Mouse (Mus musculus): ENCODE data around the gene Srsf12.

Gene Srsf12

DNA sequence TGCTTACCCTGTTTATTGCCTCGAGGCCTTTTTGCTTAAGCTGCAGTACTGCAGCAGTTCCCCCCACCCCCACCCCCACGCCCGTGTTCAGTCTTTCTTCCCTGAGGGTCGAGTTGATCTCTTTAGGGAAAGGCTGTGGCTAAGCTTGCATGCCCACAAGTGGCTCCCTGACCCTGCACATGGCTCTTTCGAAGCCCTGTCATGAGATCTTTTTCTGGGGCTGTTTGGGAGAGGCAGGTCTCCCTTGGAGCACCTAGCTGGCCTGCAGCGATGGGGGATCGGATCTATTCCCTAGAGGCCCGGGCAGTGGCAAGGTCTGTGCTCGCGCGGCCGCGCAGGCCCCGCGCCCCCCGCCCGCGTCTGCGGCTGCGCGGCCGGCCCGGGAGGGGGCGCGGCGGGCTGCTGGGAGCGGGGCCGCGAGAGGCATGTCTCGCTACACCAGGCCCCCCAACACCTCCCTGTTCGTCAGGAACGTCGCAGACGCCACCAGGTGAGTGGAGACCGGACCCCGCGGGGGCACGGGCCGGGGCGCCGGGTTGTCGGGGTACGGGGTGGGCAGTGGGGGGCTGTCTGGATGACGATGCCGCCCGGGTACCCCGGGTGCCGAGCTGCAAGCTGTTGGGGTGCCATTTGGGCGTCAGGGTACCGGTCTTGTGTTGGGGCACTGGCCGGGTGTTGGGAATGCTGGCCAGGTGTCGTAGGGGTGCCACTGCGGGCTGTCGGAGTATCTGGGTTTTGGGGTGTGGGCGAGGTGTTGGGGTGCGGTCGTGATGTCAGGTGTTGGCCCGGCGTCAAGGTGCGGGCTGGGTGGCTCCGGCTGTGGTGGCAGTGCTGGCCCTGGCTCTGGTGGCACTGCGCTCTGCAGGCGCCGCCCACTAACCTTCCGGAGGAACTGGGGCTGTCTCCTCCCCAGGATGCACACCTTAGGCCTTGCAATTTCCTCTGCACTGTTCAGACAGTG, at the start of gene Srsf12:
Gene Srsf12, plus strand, starts transcription at position 111 of the 961 bp plus-strand sequence.
- ATAC-seq (ENCODE audit: insufficient number of reproducible peaks, low FRiP score, low TSS enrichment) = peak; percentile 92

DNA sequence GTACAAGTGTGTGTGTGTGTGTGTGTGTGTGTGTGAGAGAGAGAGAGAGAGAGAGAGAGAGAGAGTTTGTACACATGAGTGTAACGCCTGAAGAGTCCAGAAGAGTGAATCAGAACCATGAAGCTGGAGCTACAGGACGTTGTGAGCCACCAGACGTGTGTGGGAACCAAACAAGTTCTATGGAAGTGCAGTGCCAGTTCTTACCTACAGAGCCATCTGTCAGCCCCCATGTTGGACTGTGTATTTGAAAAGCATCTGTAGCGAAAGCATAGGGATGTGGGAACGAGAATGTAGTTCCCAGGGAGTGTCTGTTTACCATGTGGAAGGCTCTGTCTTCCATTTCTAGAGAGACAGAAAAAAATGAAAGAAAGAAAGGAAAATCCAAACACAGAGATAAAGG, 25.3 kb upstream of the Srsf12 start:
- ATAC-seq (ENCODE audit: insufficient number of reproducible peaks, low FRiP score, low TSS enrichment) = no peak

DNA sequence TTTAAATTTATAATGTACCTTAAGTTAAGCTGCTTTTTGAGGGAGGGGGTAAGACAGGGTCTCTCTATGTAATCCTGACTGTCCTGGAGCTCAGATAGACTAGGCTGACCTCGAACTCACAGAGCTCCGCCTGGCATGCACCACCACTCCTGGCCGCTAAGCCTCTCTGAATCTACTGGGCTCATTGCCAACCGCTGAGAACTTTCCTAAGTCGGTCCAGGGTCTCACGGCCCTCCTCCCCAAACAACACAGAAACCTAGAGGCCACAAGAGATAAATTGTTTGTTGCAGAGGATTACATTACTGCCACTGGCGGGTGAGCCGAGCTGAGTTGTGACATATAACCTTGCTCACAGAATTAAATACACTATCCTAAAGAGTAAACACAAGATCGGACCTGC, 20.6 kb upstream of the Srsf12 start:
- ATAC-seq (ENCODE audit: insufficient number of reproducible peaks, low FRiP score, low TSS enrichment) = no peak

- ATAC-seq (ENCODE audit: insufficient number of reproducible peaks, low FRiP score, low TSS enrichment) = peak; percentile 96
Observed at GRCm38 (mm10) chr4:33188781-33189734, 19.7 kb upstream of the Srsf12 start.

DNA sequence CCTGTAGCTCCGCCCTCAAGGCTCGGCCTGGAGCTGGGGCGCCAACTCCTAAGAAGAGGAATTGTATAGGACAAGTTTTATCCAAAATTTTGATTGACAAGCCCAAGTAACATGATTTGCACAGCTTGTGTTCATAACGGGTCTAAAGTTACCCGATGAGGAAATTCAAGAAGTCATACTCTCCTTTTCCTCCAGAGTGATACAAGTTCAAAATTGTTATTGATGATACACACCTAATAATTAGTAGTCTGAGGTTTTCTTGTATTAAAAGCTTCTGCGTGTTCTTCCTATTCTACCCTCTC, 19.1 kb upstream of the Srsf12 start, which contains the start of gene Pm20d2:
Gene Pm20d2, minus strand, starts transcription at position 3 of the 302 bp plus-strand sequence.
- ATAC-seq (ENCODE audit: insufficient number of reproducible peaks, low FRiP score, low TSS enrichment) = no peak

GRCm38 (mm10) chr4:33198117-33198516, 10.7 kb upstream of the Srsf12 start:
- no peak for ATAC-seq (ENCODE audit: insufficient number of reproducible peaks, low FRiP score, low TSS enrichment)

- ATAC-seq (ENCODE audit: insufficient number of reproducible peaks, low FRiP score, low TSS enrichment) = peak; percentile 40
Observed at GRCm38 (mm10) chr4:33204682-33205081, 4.1 kb upstream of the Srsf12 start.

DNA sequence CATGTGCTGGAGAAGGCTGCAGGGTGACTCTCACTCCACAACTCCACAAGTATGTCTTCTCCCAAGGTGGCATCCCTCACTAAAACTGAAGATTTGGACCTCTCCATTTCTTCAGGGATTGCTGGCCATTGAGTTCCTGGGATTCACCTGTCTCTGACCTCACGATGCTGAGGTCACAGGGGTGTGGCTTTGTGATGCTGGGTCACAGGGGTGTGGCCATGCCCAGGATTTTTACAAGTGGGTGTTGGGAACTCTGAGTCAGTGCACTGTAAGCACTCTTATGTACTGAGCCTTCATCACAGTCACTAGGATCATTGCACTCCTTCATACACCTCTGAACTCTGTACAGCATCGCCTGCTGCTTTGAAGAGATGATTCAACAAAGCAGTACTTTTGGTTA, 1.2 kb upstream of the Srsf12 start:
- ATAC-seq (ENCODE audit: insufficient number of reproducible peaks, low FRiP score, low TSS enrichment) = no peak

DNA sequence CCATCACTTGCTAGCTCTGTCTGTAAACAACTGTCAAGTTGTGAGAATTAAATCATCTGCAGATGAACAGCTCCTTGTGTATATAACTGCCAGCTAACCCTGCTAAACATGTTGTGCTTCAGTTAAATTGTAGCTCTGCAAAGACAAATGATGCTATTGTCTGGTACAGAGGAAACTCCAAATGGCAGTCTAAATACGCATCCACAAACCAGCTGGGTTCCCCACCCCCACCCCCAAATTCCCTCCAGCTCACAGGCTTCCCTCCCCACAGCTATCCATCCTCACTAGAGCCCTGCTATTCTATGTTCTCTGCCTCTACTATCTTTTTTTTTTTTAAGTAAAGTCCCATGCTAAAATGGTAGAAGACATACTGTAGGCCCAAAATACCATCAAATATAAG, 13.1 kb downstream of the Srsf12 start:
- ATAC-seq (ENCODE audit: insufficient number of reproducible peaks, low FRiP score, low TSS enrichment) = no peak

- ATAC-seq (ENCODE audit: insufficient number of reproducible peaks, low FRiP score, low TSS enrichment) = no peak
Observed at GRCm38 (mm10) chr4:33224003-33224675, 15.3 kb downstream of the Srsf12 start.

GRCm38 (mm10) chr4:33227164-33227563, 18.4 kb downstream of the Srsf12 start:
- no peak for ATAC-seq (ENCODE audit: insufficient number of reproducible peaks, low FRiP score, low TSS enrichment)

DNA sequence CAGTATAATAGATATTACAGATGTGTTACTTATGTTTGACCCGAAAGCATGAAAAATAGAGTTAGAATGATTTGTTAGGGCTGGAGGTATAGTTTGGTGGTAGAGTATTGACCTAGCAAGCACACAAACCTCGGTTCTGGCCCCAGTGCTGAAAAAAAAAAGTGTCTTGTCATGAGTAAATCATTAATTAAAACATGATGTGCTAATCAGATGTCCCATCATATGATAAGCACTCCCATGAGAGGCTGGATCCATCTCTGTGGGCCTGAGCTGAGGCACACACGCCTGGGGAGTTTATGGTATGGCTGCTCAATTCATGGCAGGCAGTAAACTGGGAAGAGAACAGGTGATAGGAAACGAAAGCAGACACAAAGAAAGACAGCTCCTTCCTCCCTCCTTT, 20.8 kb downstream of the Srsf12 start:
- ATAC-seq (ENCODE audit: insufficient number of reproducible peaks, low FRiP score, low TSS enrichment) = no peak

DNA sequence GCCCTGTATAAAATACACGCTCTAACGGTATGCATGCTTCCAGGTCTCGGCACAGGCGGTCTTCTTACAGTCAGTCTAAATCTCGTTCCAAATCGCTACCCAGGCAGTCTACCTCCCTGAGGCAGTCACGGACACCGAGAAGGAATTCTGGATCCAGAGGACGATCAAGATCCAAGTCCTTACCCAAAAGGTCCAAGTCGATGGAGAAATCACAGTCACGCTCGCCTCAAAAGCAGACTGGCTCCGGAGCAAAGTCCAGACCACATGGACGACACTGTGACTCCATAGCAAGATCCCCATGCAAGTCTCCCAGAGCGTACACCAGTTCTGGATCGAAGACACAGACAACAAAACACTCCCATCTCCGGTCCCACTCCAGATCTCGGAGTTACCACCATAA, 22.1 kb downstream of the Srsf12 start:
- ATAC-seq (ENCODE audit: insufficient number of reproducible peaks, low FRiP score, low TSS enrichment) = no peak

GRCm38 (mm10) chr4:33242536-33242935, 33.7 kb downstream of the Srsf12 start:
- no peak for ATAC-seq (ENCODE audit: insufficient number of reproducible peaks, low FRiP score, low TSS enrichment)

- ATAC-seq (ENCODE audit: insufficient number of reproducible peaks, low FRiP score, low TSS enrichment) = no peak
Observed at GRCm38 (mm10) chr4:33243016-33243758, 34.4 kb downstream of the Srsf12 start.

DNA sequence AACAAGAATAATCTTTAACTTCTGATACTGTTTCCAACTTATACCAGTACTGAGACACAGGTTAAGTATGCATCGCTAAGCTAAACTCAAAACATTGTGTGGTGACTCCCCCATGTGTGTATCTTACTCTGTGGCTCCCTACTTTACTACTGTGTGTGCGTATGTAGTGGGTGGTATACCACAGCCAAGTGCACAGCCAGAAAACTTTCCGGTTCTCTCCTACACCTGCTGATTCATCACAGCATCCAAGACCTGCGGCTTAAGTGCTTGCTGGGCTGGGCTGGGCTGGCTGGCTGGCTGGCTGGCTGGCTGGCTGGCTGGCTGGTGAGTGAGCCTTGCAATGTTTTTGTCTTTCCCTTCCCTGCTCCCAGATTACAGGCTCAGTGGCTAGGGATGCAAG, 35.1 kb downstream of the Srsf12 start:
- ATAC-seq (ENCODE audit: insufficient number of reproducible peaks, low FRiP score, low TSS enrichment) = no peak

DNA sequence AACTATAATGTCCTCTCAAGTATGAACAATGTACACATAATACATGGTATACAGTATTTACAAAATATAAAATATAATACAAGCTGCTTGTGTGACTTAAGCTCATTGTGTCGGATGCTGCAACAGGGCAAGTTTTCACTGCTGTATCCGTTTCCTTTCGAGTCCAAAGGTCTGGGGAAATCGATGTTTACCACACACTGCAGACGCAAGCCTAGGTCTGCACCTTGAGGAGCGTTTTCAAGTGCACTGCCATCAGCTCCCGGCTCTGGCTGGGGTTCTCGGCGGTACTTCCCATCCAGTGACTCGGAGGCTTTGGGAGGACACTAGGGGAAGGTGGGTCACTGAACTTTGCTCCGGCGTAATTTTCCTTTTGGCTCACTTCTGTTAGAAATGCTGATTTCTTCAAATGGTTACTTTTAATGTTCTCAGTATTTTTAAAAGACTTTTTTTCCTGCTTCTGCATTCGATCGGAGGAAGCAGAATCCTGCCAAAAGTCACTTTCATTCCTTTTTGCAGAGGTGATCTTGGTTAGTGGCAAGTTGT, 37.1 kb downstream of the Srsf12 start:
- no peak for ATAC-seq (ENCODE audit: insufficient number of reproducible peaks, low FRiP score, low TSS enrichment)

DNA sequence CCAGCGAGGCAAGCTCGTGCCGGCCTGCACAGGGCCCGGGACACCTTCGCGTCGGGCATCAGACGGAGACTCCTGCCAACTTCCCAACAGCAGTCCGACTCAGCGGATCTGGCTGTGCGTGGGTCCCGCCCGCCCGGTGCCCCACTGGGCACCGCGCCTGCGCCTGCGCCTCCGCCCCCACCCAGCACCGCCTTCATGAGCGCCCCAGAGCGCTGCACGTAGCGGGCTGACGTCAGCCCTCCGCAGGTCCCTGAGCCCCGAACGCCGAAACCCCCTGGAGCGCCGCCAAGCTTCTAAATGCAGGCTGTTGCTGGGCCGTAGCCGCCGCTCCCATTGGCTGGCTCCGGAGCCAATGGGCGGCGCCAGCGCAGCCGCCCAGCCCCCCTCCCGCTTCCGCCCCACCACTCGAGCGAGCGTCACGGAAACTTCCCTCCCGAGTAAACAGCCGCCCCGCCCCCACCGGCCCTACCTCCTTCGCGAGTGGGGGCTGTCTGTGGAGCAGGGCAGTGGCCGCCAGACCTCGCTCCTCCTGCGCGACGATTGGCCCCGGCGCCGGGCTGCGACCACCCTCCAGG, 38.8 kb downstream of the Srsf12 start:
- ATAC-seq (ENCODE audit: insufficient number of reproducible peaks, low FRiP score, low TSS enrichment) = peak; percentile 71
